Mouse (Mus musculus) kidney, embryonic 16.5 days (tissue): ENCODE data around the gene Maml3. TPM values are rescaled to one million over a fixed set of nuclear protein-coding genes. Genes with fewer than 3 reads are reported as not detected.

Source experiments
- ATAC-seq: fragments of 200-750 bp; cut with Nextera tagmentation; 2 replicates; pipeline ENCODE4 v1.8.0; 2017; ENCODE audit warnings: moderate TSS enrichment; ENCODE audit not compliant: low FRiP score, low TSS enrichment
- H3K27ac ChIP-seq: fragments of 300-500 bp; sonication (generic); 2 replicates; pipeline ENCODE4 v1.5.1; 2014; ENCODE audit warnings: low read length
- H3K27me3 ChIP-seq: fragments of 300-500 bp; sonication (generic); 2 replicates; pipeline ENCODE4 v1.6.1; 2014; ENCODE audit warnings: low read length, control low read depth, mixed read lengths; ENCODE audit not compliant: insufficient read depth
- H3K36me3 ChIP-seq: fragments of 300-500 bp; sonication (generic); 2 replicates; pipeline ENCODE4 v1.6.1; 2014; ENCODE audit warnings: low read length, control low read depth, mixed read lengths; ENCODE audit not compliant: insufficient read depth
- H3K4me1 ChIP-seq: fragments of 300-500 bp; sonication (generic); 2 replicates; pipeline ENCODE4 v1.6.1; 2014; ENCODE audit warnings: low read length, control low read depth, mixed read lengths; ENCODE audit not compliant: insufficient read depth
- H3K4me2 ChIP-seq: fragments of 300-500 bp; sonication (generic); replicated peaks from 2 replicates; pipeline ENCODE4 v1.6.1; 2014; ENCODE audit warnings: low read depth, low read length
- H3K4me3 ChIP-seq: fragments of 300-500 bp; sonication (generic); 2 replicates; pipeline ENCODE4 v1.5.1; 2014; ENCODE audit warnings: mild to moderate bottlenecking, low read length
- H3K9ac ChIP-seq: fragments of 300-500 bp; sonication (generic); replicated peaks from 2 replicates; pipeline ENCODE4 v1.6.1; 2014; ENCODE audit warnings: low read length
- H3K9me3 ChIP-seq: fragments of 300-500 bp; sonication (generic); 2 replicates; pipeline ENCODE4 v1.6.1; 2016; ENCODE audit warnings: low read length, control low read depth
- WGBS: fragments of 180-500 bp; shearing (Covaris S2); extraction: QIAGEN DNeasy Blood & Tissue Kit; methylation state at CpG from one replicate; pipeline ENCODE4 v1.1.7; 2014; 5-methylcytosine and 5-hydroxymethylcytosine counted together
- polyA plus RNA-seq: library from polyadenylated mRNA; unstranded; fragments of >200 nt; fragmentation: Nextera tagmentation; extraction: Ambion mirVana; gene quantifications from 2 replicates; pipeline ENCODE4 v1.2.1, GENCODE M21; 2015

The Maml3 gene
- polyA plus RNA-seq, 1 experiment from 2014 or later = 6.7 TPM

DNA sequence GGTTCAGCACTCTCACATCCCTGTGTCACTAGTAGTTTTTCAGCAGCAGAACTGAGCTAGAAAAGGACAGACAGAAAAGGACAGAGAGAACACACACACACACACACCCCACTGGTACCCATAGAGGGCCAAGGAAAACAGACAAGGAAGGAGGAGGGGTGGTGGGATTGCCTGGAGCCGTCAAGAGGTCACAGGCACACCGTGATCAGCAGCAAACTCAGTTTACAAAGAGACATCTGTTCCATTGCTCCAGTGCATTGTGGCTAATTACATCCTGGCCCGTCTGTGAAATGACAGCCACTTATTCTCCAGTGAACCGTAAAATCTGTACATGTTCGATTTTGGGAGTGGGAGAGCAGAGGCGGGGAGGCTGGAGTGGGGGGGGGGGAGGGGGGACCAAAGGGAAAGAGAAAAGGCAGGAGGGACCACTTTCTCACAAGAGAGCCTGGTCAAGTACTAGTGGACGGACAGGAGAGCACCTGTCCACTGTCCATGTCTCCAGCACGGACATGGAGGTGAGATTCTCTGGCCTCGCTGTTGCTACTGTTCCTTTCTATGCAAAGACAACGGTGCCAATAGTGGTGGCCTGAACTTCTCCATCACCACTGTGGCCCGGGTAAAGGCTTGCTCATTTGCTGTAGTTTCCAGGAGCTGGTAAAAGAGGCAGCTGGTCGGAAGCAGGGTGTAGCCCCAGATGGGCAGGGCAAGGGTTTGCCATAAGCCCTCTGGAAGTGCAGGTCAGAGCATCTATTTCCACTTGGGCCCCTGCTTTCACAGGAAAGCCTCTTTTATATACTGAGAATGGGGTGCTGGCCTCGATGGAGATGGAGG lies 299.2 kb downstream of the Maml3 start:
- H3K4me1 ChIP-seq = peaks cover 38% of the 10 kb centered on the region
- ATAC-seq = no peak
- no peak overlapping the region for H3K4me3 ChIP-seq
- no peaks in the 10 kb centered on the region for H3K27me3 ChIP-seq
- no peaks in the 10 kb centered on the region for H3K9me3 ChIP-seq
- no peak overlapping the region for H3K4me2 ChIP-seq
- no peak overlapping the region for H3K9ac ChIP-seq
- H3K36me3 ChIP-seq = no peaks in the 10 kb centered on the region
- WGBS = 32% methylated on average over 13 of the region's 13 CpGs
- H3K27ac ChIP-seq = no peak overlapping the region

GRCm38 (mm10) chr3:51803903-51804302 lies 301.0 kb downstream of the Maml3 start:
- Histone ChIP-seq H3K4me3 (no peak overlapping the region), H3K36me3 (no peaks in the 10 kb centered on the region), H3K4me1 (peaks cover 39% of the 10 kb centered on the region), H3K9ac (no peak overlapping the region), H3K27me3 (no peaks in the 10 kb centered on the region), H3K4me2 (no peak overlapping the region), H3K27ac (no peak overlapping the region), H3K9me3 (no peaks in the 10 kb centered on the region)
- WGBS = 41% methylated on average over 6 of the region's 6 CpGs
- no peak for ATAC-seq

- H3K4me3 ChIP-seq = no peak overlapping the region
- H3K9me3 ChIP-seq = no peaks in the 10 kb centered on the region
- ATAC-seq = no peak
- no peaks in the 10 kb centered on the region for H3K27me3 ChIP-seq
- H3K36me3 ChIP-seq = no peaks in the 10 kb centered on the region
- H3K9ac ChIP-seq = no peak overlapping the region
- no peak overlapping the region for H3K4me2 ChIP-seq
- H3K27ac ChIP-seq = no peak overlapping the region
- WGBS = 89% methylated on average over 9 of the region's 9 CpGs
- H3K4me1 ChIP-seq = peaks cover 52% of the 10 kb centered on the region
Measured at GRCm38 (mm10) chr3:51799650-51800049, 305.2 kb downstream of the Maml3 start.

DNA sequence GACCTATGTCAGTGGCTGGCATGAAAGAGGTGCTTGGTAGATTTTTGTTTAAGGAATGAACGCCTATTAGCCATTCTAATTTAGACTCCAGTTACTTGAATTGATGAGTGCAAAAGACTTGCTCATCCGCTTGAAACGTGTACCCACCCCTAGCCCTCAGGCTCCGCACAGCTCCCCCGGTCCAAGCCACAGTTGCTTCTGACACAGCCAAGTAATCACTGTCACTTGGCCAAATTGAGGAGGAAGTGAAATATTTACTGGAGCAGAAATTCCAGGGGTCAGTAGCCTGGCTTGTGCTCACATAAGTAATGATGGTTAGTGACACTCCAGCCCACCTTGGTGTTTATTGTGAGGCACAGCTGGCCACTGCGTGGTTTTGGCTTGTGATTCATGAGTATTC lies 308.0 kb downstream of the Maml3 start:
- 14% methylated on average over 6 of the region's 6 CpGs for WGBS
- ATAC-seq = peak; percentile 60; the same call in 1 of the 2 replicates

DNA sequence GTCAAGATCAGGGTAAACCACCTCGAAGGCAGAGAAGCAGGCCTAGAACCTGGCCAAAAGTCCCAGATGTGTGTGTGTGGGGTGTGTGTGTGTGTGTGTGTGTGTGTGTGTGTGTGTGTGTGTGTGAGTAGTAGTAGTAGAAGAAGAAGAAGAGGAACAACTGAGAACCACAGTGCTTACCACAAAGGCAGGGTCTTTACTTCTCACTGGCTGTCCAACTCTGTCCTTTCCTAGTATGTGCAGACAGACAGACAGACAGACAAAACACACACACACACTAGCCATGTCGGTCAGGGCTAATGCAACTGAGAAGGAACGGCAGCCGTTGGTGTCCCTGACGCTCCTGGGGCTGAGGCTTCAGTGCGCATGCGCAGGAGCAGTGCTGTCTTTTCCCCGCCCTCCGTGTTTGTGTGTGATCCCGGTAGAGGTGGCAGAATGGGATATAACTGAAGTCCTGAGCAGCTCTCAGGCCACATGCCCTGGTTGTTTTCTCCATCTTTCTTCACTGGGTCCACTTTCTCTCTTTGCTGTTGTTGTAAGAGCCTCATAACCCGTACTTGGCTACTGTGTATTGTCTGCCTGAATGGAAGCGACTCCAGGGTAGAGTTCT lies 308.6 kb downstream of the Maml3 start:
- Histone ChIP-seq H3K4me3 (no peak overlapping the region; the same call in 1 of the 2 replicates), H3K4me2 (peak overlapping the region; percentile 44), H3K9ac (no peak overlapping the region), H3K9me3 (no peaks in the 10 kb centered on the region), H3K36me3 (no peaks in the 10 kb centered on the region), H3K27ac (peak overlapping the region; percentile 70), H3K4me1 (peaks cover 29% of the 10 kb centered on the region), H3K27me3 (no peaks in the 10 kb centered on the region)
- peak; percentile 33; the same call in 1 of the 2 replicates for ATAC-seq
- 50% methylated on average over 12 of the region's 12 CpGs for WGBS

More for the DNA sequence above, 308.0 kb downstream of the Maml3 start:
- Histone ChIP-seq H3K27ac (peak overlapping the region; percentile 70), H3K9ac (no peak overlapping the region), H3K9me3 (no peaks in the 10 kb centered on the region), H3K4me3 (no peak overlapping the region), H3K4me2 (peak overlapping the region; percentile 44), H3K27me3 (no peaks in the 10 kb centered on the region), H3K4me1 (peaks cover 29% of the 10 kb centered on the region), H3K36me3 (no peaks in the 10 kb centered on the region)

DNA sequence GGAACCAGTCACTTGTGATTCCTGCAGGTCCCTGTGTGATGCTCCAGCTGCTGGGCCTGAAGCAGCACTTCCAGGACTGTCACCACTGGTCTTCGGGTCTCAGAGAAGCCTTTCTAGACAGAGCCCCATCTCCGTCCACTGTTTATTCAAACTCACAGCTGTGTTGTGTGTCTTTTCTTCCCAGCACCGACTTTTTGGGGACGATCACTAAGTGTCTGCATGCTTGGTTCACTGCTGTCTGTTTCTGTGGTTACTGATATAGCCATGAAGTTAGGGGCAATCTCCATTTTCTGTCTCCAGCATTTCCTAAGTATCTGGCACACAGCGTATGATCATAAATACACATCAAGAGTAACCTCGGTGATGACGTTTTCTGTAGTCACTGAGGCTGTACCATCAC lies 313.3 kb downstream of the Maml3 start:
- no peak for ATAC-seq
- WGBS = 63% methylated on average over 7 of the region's 7 CpGs
- H3K36me3 ChIP-seq = no peaks in the 10 kb centered on the region

GRCm38 (mm10) chr3:51789389-51789904 lies 315.4 kb downstream of the Maml3 start:
- ATAC-seq = no peak
- peaks cover 16% of the 10 kb centered on the region for H3K4me1 ChIP-seq
- WGBS = 54% methylated on average over 10 of the region's 10 CpGs
- no peaks in the 10 kb centered on the region for H3K36me3 ChIP-seq
- no peaks in the 10 kb centered on the region for H3K9me3 ChIP-seq
- peak overlapping the region; percentile 57 for H3K4me2 ChIP-seq
- peak overlapping the region; percentile 41 for H3K4me3 ChIP-seq
- H3K9ac ChIP-seq = peak overlapping the region; percentile 67; the same call in 1 of the 2 replicates
- H3K27me3 ChIP-seq = no peaks in the 10 kb centered on the region
- peak overlapping the region; percentile 96 for H3K27ac ChIP-seq

More for the DNA sequence above, 313.3 kb downstream of the Maml3 start:
- Histone ChIP-seq H3K27me3 (no peaks in the 10 kb centered on the region), H3K4me2 (no peak overlapping the region), H3K4me3 (no peak overlapping the region), H3K9me3 (no peaks in the 10 kb centered on the region), H3K9ac (no peak overlapping the region), H3K27ac (no peak overlapping the region), H3K4me1 (peaks cover 20% of the 10 kb centered on the region)

DNA sequence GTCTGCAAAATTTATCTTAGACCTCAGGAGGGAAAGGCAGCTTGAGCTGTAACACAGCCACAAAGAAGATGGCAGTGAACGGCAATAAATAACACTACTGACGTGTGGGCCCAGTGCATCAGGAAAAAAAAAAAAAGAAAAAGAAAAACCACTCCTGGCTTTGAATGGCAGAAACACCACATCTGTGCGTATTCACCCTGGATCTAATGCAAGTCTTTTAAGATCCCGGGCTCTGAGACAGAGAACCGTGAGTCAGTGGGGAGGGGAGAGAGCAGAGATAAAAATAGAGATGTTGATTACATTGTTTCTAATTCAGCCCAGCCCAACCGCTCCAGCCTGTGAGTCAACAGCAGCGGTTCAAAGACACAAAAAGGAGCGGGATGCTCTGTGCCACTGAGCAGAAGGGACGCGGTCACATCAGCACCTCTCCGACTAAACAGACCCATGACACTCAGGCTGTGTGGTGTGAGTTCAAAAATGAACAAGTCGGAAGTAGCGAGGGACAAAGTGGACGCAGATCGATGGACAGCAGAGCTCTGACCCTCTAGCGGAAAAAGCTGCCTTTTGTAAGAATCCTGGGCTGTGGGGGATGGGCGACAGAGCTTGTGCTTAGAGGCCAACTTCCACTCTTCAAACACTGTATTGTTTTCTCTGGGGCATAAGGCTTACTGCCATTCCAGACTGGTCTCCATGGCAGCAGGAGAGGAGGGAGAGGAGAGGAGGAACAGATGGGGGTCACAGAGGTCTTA lies 316.1 kb downstream of the Maml3 start:
- peak overlapping the region; percentile 41 for H3K4me3 ChIP-seq
- peaks cover 16% of the 10 kb centered on the region for H3K4me1 ChIP-seq
- H3K9ac ChIP-seq = peak overlapping the region; percentile 67
- WGBS = under 1% methylated on average over 17 of the region's 17 CpGs
- H3K36me3 ChIP-seq = no peaks in the 10 kb centered on the region
- no peaks in the 10 kb centered on the region for H3K27me3 ChIP-seq
- H3K27ac ChIP-seq = peak overlapping the region; percentile 96
- ATAC-seq = peak; percentile 84
- H3K9me3 ChIP-seq = no peaks in the 10 kb centered on the region
- peak overlapping the region; percentile 57 for H3K4me2 ChIP-seq

DNA sequence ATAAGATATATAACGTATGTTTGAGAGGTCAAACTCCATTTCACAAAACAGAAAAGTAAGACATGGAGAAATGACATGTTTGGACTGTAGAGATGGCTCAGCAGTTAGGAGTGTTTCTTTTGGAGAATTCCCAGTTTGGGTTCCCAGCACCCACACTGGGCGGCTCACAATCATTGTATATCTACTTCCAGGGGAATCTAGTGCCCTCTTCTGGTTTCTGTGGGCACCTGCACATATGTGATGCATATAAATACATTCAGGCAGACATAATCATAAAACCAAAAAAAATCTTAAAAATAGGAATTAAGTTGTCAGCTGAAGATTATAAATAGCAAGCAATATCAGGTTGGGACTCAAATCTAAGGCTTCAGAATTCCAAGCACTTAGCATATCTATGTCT lies 316.9 kb downstream of the Maml3 start:
- H3K27ac ChIP-seq = no peak overlapping the region

More for the DNA sequence above, 316.9 kb downstream of the Maml3 start:
- Histone ChIP-seq H3K9ac (no peak overlapping the region), H3K27me3 (no peaks in the 10 kb centered on the region), H3K4me3 (no peak overlapping the region), H3K4me2 (no peak overlapping the region), H3K9me3 (no peaks in the 10 kb centered on the region), H3K4me1 (peaks cover 16% of the 10 kb centered on the region), H3K36me3 (no peaks in the 10 kb centered on the region)
- no peak for ATAC-seq
- 98% methylated on average over 2 of the region's 2 CpGs for WGBS
